Mouse (Mus musculus) embryo, embryonic 10.5 days (tissue): ENCODE results near the gene Ubqln4.
"Not testable (repeated sequence)": the region's sequence is repeated elsewhere in the genome, so short reads cannot be mapped to it uniquely, and the experiment has no call there.

ENCODE experiments used
- DNase-seq: peaks from one replicate; pipeline ENCODE4 v3.0.0-alpha.2; 2015; ENCODE audit warnings: low spot score

Gene Ubqln4

GRCm38 (mm10) chr3:88602466-88602865, 48.9 kb downstream of the Ubqln4 start:
- DNase-seq = no peak

- peak; percentile 79 for DNase-seq
Measured at GRCm38 (mm10) chr3:88603714-88604161, 50.2 kb downstream of the Ubqln4 start.

GRCm38 (mm10) chr3:88604863-88605262, 51.3 kb downstream of the Ubqln4 start:
- DNase-seq = no peak

GRCm38 (mm10) chr3:88605666-88606065, 52.1 kb downstream of the Ubqln4 start, which contains the start of gene Arhgef2:
Arhgef2 (plus strand) TSS chr3:88605966.
- DNase-seq = not testable (repeated sequence)

GRCm38 (mm10) chr3:88607065-88607757, 53.7 kb downstream of the Ubqln4 start:
- peak; percentile 95 for DNase-seq

GRCm38 (mm10) chr3:88607758-88608138, 54.2 kb downstream of the Ubqln4 start:
- no peak for DNase-seq

- no peak for DNase-seq
Measured at GRCm38 (mm10) chr3:88609066-88609465, 55.5 kb downstream of the Ubqln4 start.

GRCm38 (mm10) chr3:88614418-88614817, 60.9 kb downstream of the Ubqln4 start:
- DNase-seq = no peak

- no peak for DNase-seq
Measured at GRCm38 (mm10) chr3:88615117-88615516, 61.6 kb downstream of the Ubqln4 start.

- no peak for DNase-seq
Measured at GRCm38 (mm10) chr3:88615902-88616391, 62.4 kb downstream of the Ubqln4 start.

GRCm38 (mm10) chr3:88616951-88617500, 63.5 kb downstream of the Ubqln4 start:
- no peak for DNase-seq

GRCm38 (mm10) chr3:88618074-88618871, 64.7 kb downstream of the Ubqln4 start:
- no peak for DNase-seq
